ENCODE assay signal across 21 mouse cellular contexts in genomic region chr8:92838616-92839015, GRCm38 (mm10).
"Had no signal": no experiment of that assay in that cellular context is flagged by ENCODE, and none has a peak within 500 bp of the region (broad histone marks: within the 10 kb centered on the region; RNA-seq: fewer than 3 reads in every experiment).

No protein-coding gene starts in this region.

- H3K9me3 ChIP-seq: lung, embryonic 15.5 days; neural tube, embryonic 13.5 days; neural tube, embryonic 15.5 days had no signal

- H3K4me1 ChIP-seq: megakaryocyte, embryonic 14.5 days; neural tube, embryonic 13.5 days; neural tube, embryonic 15.5 days had no signal

- H3K9ac ChIP-seq: lung, embryonic 15.5 days; neural tube, embryonic 13.5 days; neural tube, embryonic 15.5 days had no signal

- DNase-seq: lung, adult 2 months; lung, postnatal 14 days; lung, postnatal 36 days; midbrain, embryonic 14.5 days; retina, postnatal 1 day; right cerebral cortex, adult 18-20 months; right cerebral cortex, postnatal 25 days; right cerebral cortex, postnatal 4 days; spleen, adult 18-20 months; thymus, adult 18-20 months; thymus, postnatal 14 days; thymus, postnatal 36 days had no signal

- H3K4me2 ChIP-seq: lung, embryonic 15.5 days; midbrain, embryonic 11.5 days; neural tube, embryonic 13.5 days; neural tube, embryonic 15.5 days had no signal

- ATAC-seq: lung, postnatal 0 days; midbrain, embryonic 16.5 days had no signal

- H3K27ac ChIP-seq: lung, embryonic 15.5 days; macrophage; neural tube, embryonic 13.5 days; neural tube, embryonic 15.5 days had no signal

- H3K27me3 ChIP-seq: lung, embryonic 15.5 days; neural tube, embryonic 13.5 days; neural tube, embryonic 15.5 days had no signal

- H3K4me3 ChIP-seq: lung, embryonic 15.5 days; megakaryocyte, embryonic 14.5 days; myocyte; neural tube, embryonic 13.5 days; neural tube, embryonic 15.5 days had no signal
